Mouse (Mus musculus) lung, embryonic 16.5 days (tissue): ENCODE measurements around the gene Lair1. TPM values are rescaled to one million over a fixed set of nuclear protein-coding genes. Genes with fewer than 3 reads are reported as not detected.

Experiments used
- ATAC-seq: fragments of 200-750 bp; cut with Nextera tagmentation; 2 replicates; pipeline ENCODE4 v1.8.0; 2017; ENCODE audit warnings: low read depth, mild to moderate bottlenecking, moderate library complexity
- H3K27ac ChIP-seq: fragments of 300-500 bp; sonication (generic); 2 replicates; pipeline ENCODE4 v1.5.1; 2014; ENCODE audit warnings: mild to moderate bottlenecking, control low read depth, low read length
- H3K27me3 ChIP-seq: fragments of 300-500 bp; sonication (generic); 2 replicates; pipeline ENCODE4 v1.6.1; 2014; ENCODE audit warnings: low read depth, low read length, mixed read lengths; ENCODE audit not compliant: control insufficient read depth, insufficient read depth
- H3K36me3 ChIP-seq: fragments of 300-500 bp; sonication (generic); 2 replicates; pipeline ENCODE4 v1.6.1; 2014; ENCODE audit warnings: low read length; ENCODE audit not compliant: control insufficient read depth, insufficient read depth
- H3K4me1 ChIP-seq: fragments of 300-500 bp; sonication (generic); replicated peaks from 2 replicates; pipeline ENCODE4 v1.6.1; 2014; ENCODE audit warnings: low read length, mixed read lengths; ENCODE audit not compliant: control insufficient read depth, insufficient read depth
- H3K4me2 ChIP-seq: fragments of 300-500 bp; sonication (generic); 2 replicates; pipeline ENCODE4 v1.6.1; 2014; ENCODE audit warnings: low read depth, low read length, control low read depth
- H3K4me3 ChIP-seq: fragments of 300-500 bp; sonication (generic); 2 replicates; pipeline ENCODE4 v1.5.1; 2014; ENCODE audit warnings: mild to moderate bottlenecking, low read length, control low read depth
- H3K9ac ChIP-seq: fragments of 300-500 bp; sonication (generic); 2 replicates; pipeline ENCODE4 v1.6.1; 2014; ENCODE audit warnings: low read length, control low read depth
- H3K9me3 ChIP-seq: fragments of 300-500 bp; sonication (generic); 2 replicates; pipeline ENCODE4 v1.6.1; 2016; ENCODE audit warnings: low read length; ENCODE audit not compliant: control insufficient read depth
- WGBS: fragments of 180-500 bp; shearing (Covaris S2); extraction: QIAGEN DNeasy Blood & Tissue Kit; methylation state at CpG from one replicate; pipeline ENCODE4 v1.1.7; 2014; 5-methylcytosine and 5-hydroxymethylcytosine counted together
- polyA plus RNA-seq: library from polyadenylated mRNA; unstranded; fragments of >200 nt; fragmentation: Nextera tagmentation; extraction: Ambion mirVana; gene quantifications from 2 replicates; pipeline ENCODE4 v1.2.1, GENCODE M21; 2015

Gene Lair1
- polyA plus RNA-seq: 0.88 and 0.91 TPM in 2 replicates

DNA sequence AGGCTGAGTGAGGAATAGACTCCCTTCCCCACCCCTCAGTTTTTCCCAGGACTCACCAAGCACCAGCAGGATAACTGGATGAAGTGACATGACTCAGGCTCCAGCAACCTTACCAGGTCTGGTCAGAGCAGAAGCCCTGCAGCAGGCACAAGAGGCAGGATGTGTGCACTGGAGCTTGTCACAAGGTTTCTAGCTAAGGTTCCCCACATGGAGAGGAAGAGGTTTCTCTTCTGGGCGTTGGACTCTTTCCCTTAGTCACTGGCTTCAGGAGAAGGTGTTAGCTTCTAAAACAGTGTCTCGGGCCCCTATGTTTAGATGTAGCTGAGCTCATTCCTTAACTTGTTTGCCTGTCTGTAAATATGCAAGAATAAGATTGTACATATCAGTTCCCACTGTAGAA is at the start of gene Lair1:
Lair1 (minus strand) TSS at position 192 of the 400 bp plus-strand sequence.
- Histone ChIP-seq H3K27me3 (no peaks in the 10 kb centered on the region), H3K36me3 (no peaks in the 10 kb centered on the region), H3K4me1 (no peaks in the 10 kb centered on the region), H3K4me3 (no peak within 1 kb of the TSS), H3K9ac (no peak within 1 kb of the TSS), H3K9me3 (no peaks in the 10 kb centered on the region), H3K27ac (no peak within 1 kb of the TSS), H3K4me2 (no peak within 1 kb of the TSS)
- WGBS: 64% methylated on average over 2 of the region's 2 CpGs
- ATAC-seq: no peak

DNA sequence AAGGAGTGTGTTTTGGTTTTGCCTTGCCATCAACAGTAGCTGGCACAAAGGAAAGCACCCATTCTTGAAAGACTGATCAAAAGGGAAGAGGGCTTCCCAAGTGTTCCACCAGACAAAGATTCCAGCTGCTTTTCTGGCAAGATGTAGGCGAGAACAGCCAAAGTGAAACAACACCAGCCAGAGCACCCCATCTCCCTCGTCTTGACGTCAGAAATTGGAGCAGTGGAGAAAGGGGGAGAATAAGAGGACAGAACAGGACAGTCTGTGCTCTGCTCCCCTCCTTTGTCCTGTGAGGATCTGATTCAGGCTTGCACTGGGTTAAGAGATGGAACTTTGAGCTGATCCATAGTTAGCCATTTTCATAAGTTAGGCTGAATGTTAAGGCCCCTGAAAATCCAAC is 48.8 kb upstream of the Lair1 start:
- Histone ChIP-seq H3K4me1 (no peaks in the 10 kb centered on the region), H3K36me3 (no peaks in the 10 kb centered on the region), H3K27ac (no peak overlapping the region), H3K27me3 (no peaks in the 10 kb centered on the region), H3K4me3 (no peak overlapping the region), H3K9me3 (no peaks in the 10 kb centered on the region), H3K4me2 (no peak overlapping the region), H3K9ac (no peak overlapping the region)
- 43% methylated on average over 3 of the region's 3 CpGs for WGBS
- ATAC-seq: no peak

DNA sequence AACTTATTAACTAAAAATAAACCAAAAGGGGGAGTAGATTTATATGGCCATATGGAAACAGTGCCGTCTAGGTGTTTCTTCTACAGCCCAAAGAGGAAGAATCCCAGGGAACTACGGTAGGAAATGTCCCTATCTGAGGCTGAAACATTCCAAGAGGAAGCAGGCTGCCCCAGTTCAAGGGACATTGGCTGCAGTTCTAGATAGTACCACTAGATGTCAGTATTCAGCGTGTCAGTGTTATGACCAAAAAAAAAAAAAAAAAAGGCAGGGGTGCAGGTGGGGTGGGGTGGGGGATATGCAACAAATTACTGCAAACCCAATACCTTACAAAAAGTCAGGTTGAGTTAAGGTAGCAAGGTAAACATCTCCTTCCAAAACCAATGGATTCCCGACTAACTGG is 40.4 kb upstream of the Lair1 start:
- Histone ChIP-seq H3K4me2 (no peak overlapping the region), H3K4me1 (no peaks in the 10 kb centered on the region), H3K27me3 (no peaks in the 10 kb centered on the region), H3K4me3 (no peak overlapping the region), H3K36me3 (no peaks in the 10 kb centered on the region), H3K27ac (no peak overlapping the region), H3K9ac (no peak overlapping the region), H3K9me3 (no peaks in the 10 kb centered on the region)
- 17% methylated on average over 4 of the region's 4 CpGs for WGBS
- no peak for ATAC-seq

DNA sequence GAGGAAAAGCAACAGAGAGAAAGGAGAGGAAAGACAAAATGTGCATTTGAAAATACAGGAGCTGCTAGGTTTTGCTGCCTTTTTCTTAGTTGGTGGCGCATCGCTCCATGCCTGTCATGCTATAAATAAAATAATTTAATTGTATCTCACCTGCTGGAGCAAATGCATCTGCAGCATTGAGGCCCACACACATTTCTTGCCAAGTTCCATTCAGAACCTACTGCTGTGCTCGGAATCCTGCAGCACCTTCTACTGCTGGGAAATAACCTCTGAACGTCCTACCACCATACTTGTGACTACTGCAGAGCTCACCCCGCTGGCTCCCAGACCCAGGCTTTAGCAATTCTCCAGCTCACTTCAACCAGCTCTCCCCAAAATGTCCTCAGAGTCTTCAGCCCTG is 38.1 kb upstream of the Lair1 start:
- no peak for ATAC-seq
- Histone ChIP-seq H3K9ac (no peak overlapping the region), H3K27ac (no peak overlapping the region), H3K4me3 (no peak overlapping the region), H3K4me1 (no peaks in the 10 kb centered on the region), H3K4me2 (no peak overlapping the region), H3K9me3 (no peaks in the 10 kb centered on the region), H3K27me3 (no peaks in the 10 kb centered on the region), H3K36me3 (no peaks in the 10 kb centered on the region)
- 79% methylated on average over 5 of the region's 5 CpGs for WGBS

GRCm38 (mm10) chr7:4098832-4099231 is 35.8 kb upstream of the Lair1 start:
- H3K9ac ChIP-seq: no peak overlapping the region
- no peak overlapping the region for H3K27ac ChIP-seq
- no peak for ATAC-seq
- H3K4me2 ChIP-seq: no peak overlapping the region
- WGBS: 64% methylated on average over 2 of the region's 2 CpGs
- no peaks in the 10 kb centered on the region for H3K36me3 ChIP-seq
- H3K4me3 ChIP-seq: no peak overlapping the region
- H3K27me3 ChIP-seq: no peaks in the 10 kb centered on the region
- H3K4me1 ChIP-seq: no peaks in the 10 kb centered on the region
- no peaks in the 10 kb centered on the region for H3K9me3 ChIP-seq

GRCm38 (mm10) chr7:4098301-4098700 is 35.3 kb upstream of the Lair1 start:
- ATAC-seq: no peak
- no peak overlapping the region for H3K4me2 ChIP-seq
- no peaks in the 10 kb centered on the region for H3K27me3 ChIP-seq
- H3K36me3 ChIP-seq: no peaks in the 10 kb centered on the region
- no peak overlapping the region for H3K4me3 ChIP-seq
- no peaks in the 10 kb centered on the region for H3K4me1 ChIP-seq
- no peak overlapping the region for H3K27ac ChIP-seq
- WGBS: 72% methylated on average over 2 of the region's 2 CpGs
- H3K9me3 ChIP-seq: no peaks in the 10 kb centered on the region
- no peak overlapping the region for H3K9ac ChIP-seq

DNA sequence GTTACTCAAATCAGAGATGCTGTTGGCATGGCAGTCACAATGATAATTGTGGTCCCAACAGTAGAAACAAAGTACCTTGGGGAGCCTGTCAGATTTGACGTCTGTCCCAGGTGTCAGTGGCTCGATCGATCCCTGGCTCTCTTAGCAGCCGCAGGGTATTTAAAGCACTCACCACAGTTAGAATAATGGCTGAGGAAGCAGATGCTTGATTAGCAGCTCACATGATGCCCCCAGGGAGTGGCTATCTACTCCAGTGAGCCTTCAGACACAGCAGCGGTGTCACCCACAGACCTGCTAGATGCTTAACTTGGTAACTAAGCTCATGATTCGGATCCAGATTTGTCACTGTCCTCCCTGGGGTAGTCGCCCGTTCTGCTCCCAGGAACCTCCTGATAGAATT is 28.2 kb upstream of the Lair1 start:
- H3K27ac ChIP-seq: no peak overlapping the region
- no peaks in the 10 kb centered on the region for H3K9me3 ChIP-seq
- H3K4me3 ChIP-seq: no peak overlapping the region
- no peaks in the 10 kb centered on the region for H3K27me3 ChIP-seq
- H3K4me1 ChIP-seq: no peaks in the 10 kb centered on the region
- H3K36me3 ChIP-seq: no peaks in the 10 kb centered on the region
- no peak for ATAC-seq
- H3K4me2 ChIP-seq: no peak overlapping the region
- H3K9ac ChIP-seq: no peak overlapping the region
- 47% methylated on average over 8 of the region's 8 CpGs for WGBS

DNA sequence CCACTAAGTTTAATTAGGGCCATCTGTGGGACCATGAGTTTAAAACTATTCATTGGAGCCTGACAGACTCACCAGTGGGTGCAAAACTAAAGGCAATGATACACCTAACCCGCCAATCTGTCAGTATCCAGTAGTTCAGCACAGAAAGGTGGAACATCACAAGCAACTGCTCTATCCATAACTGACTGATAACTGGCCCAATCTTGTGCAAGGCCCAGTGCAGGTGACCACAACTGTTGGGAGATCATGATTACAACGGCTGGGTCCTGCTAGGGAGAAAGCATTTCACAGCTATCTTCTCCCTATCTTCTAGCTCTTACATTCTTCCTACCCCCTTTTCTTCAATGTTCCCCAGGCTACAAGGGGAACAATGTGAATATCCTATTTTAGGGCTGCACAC is 25.7 kb upstream of the Lair1 start:
- ATAC-seq: no peak
- Histone ChIP-seq H3K27ac (no peak overlapping the region), H3K27me3 (no peaks in the 10 kb centered on the region), H3K36me3 (no peaks in the 10 kb centered on the region), H3K4me1 (no peaks in the 10 kb centered on the region), H3K9me3 (no peaks in the 10 kb centered on the region), H3K4me2 (no peak overlapping the region), H3K4me3 (no peak overlapping the region), H3K9ac (no peak overlapping the region)
- 61% methylated on average over 2 of the region's 2 CpGs for WGBS

DNA sequence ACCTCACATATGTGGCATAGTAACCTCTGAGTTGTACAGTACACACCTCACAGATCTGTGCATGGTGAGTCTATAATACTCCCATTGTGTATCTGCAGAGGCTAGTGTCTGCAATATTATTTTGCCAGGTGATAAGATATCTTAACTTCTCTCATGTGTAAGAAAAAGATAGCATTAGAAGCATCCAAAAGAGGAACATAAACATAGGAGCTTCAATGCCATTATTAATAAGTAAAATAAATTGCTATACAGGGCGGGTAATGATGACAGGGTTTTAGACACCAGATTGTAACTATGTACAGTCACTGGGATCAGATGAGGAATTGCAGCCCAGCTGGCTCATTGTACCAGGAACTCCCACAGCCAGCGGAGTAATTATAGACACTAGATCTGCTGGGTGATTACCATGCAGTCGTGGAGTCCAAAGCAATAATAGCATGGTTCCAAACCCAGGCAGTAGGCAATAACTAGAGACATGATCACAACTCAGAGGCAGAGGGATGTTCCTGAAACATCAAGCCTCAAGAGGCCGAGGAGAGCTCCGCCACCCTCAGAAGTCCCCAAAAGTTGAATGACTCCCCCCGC is 25.0 kb upstream of the Lair1 start:
- no peak for ATAC-seq
- H3K4me3 ChIP-seq: no peak overlapping the region
- H3K9ac ChIP-seq: no peak overlapping the region
- no peaks in the 10 kb centered on the region for H3K9me3 ChIP-seq
- no peak overlapping the region for H3K27ac ChIP-seq
- H3K4me2 ChIP-seq: no peak overlapping the region
- 70% methylated on average over 6 of the region's 6 CpGs for WGBS
- no peaks in the 10 kb centered on the region for H3K27me3 ChIP-seq
- H3K36me3 ChIP-seq: no peaks in the 10 kb centered on the region
- no peaks in the 10 kb centered on the region for H3K4me1 ChIP-seq
